Mouse (Mus musculus) stomach, embryonic 15.5 days (tissue): Measurements from ENCODE around the gene Wwtr1. TPM values are rescaled to one million over a fixed set of nuclear protein-coding genes. Genes with fewer than 3 reads are reported as not detected.

ENCODE experiments used
- ATAC-seq: fragments of 200-750 bp; cut with Nextera tagmentation; 2 replicates; pipeline ENCODE4 v1.8.0; 2017; ENCODE audit warnings: low read depth, moderate number of reproducible peaks, moderate TSS enrichment; ENCODE audit not compliant: insufficient read depth, low FRiP score
- H3K27ac ChIP-seq: fragments of 300-500 bp; sonication (generic); 2 replicates; pipeline ENCODE4 v1.5.1; 2015; ENCODE audit warnings: mild to moderate bottlenecking, inconsistent platforms
- H3K27me3 ChIP-seq: fragments of 300-500 bp; sonication (generic); replicated peaks from 2 replicates; pipeline ENCODE4 v1.6.1; 2015; ENCODE audit warnings: inconsistent platforms
- H3K36me3 ChIP-seq: fragments of 300-500 bp; sonication (generic); 2 replicates; pipeline ENCODE4 v1.6.1; 2015; ENCODE audit warnings: inconsistent platforms
- H3K4me1 ChIP-seq: fragments of 300-500 bp; sonication (generic); 2 replicates; pipeline ENCODE4 v1.6.1; 2015; ENCODE audit warnings: inconsistent platforms
- H3K4me2 ChIP-seq: fragments of 300-500 bp; sonication (generic); 2 replicates; pipeline ENCODE4 v1.6.1; 2015; ENCODE audit warnings: mild to moderate bottlenecking, inconsistent platforms
- H3K4me3 ChIP-seq: fragments of 300-500 bp; sonication (generic); replicated peaks from 2 replicates; pipeline ENCODE4 v1.5.1; 2015; ENCODE audit warnings: inconsistent platforms
- H3K9ac ChIP-seq: fragments of 300-500 bp; sonication (generic); 2 replicates; pipeline ENCODE4 v1.6.1; 2015; ENCODE audit warnings: inconsistent platforms
- H3K9me3 ChIP-seq: fragments of 300-500 bp; sonication (generic); 2 replicates; pipeline ENCODE4 v1.6.1; 2016; ENCODE audit warnings: inconsistent platforms
- WGBS: fragments of 180-500 bp; shearing (Covaris S2); methylation state at CpG from one replicate; pipeline ENCODE4 v1.1.7; 2015; 5-methylcytosine and 5-hydroxymethylcytosine counted together
- polyA plus RNA-seq: library from polyadenylated mRNA; unstranded; fragments of >200 nt; fragmentation: Nextera tagmentation; extraction: Ambion mirVana; gene quantifications from 2 replicates; pipeline ENCODE4 v1.2.1, GENCODE M21; 2015

The Wwtr1 gene
- polyA plus RNA-seq, 1 experiment from 2014 or later = 18.9 TPM

DNA sequence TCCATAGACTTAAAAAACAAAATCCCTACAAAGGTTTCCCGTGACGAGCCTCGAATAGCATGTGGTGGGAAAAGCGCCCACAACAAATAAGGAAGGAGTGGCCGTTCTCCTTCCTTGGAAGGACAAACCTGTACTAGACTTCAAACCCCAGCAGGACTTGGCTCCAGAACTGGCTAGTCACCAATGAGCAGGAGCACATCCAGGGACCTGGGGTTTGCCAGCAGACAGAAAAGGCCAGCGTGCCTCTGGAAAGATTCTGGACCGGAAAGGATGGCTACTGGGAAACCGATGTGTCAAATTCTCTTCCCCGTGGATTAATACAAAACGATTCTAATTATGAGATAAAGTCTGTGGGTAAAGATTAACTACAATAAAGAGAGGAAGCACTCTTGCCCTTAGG lies 69.7 kb downstream of the Wwtr1 start:
- WGBS = 89% methylated on average over 10 of the region's 10 CpGs
- Histone ChIP-seq H3K4me2 (no peak overlapping the region), H3K4me1 (peaks cover 3% of the 10 kb centered on the region; the same call in 1 of the 2 replicates), H3K9me3 (no peaks in the 10 kb centered on the region), H3K27ac (no peak overlapping the region), H3K36me3 (no peaks in the 10 kb centered on the region), H3K27me3 (no peaks in the 10 kb centered on the region), H3K4me3 (no peak overlapping the region), H3K9ac (no peak overlapping the region)
- ATAC-seq = no peak

DNA sequence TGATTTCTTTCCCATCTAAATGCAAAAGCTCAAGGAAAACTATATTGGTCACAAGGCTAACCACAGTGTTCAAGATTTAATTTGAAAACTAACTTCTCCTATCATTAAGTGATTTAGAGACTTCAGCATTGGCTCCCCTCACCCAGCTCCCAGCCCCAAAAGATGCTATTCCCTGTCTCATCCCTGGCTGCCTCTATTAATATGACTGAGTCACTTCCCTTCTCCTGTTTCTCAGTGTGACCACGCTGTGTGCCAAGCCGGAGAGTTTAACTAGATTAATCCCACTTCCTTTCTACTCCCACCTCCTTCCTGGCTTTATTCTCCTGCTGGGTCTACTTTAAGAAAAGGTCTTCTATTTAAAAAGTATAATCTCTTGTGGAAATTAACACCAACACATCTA lies 71.0 kb downstream of the Wwtr1 start:
- ATAC-seq = no peak
- Histone ChIP-seq H3K27me3 (no peaks in the 10 kb centered on the region), H3K27ac (no peak overlapping the region), H3K36me3 (no peaks in the 10 kb centered on the region), H3K4me3 (no peak overlapping the region), H3K4me2 (no peak overlapping the region), H3K9ac (no peak overlapping the region), H3K4me1 (no peaks in the 10 kb centered on the region), H3K9me3 (no peaks in the 10 kb centered on the region)
- 32% methylated on average over 2 of the region's 2 CpGs for WGBS

DNA sequence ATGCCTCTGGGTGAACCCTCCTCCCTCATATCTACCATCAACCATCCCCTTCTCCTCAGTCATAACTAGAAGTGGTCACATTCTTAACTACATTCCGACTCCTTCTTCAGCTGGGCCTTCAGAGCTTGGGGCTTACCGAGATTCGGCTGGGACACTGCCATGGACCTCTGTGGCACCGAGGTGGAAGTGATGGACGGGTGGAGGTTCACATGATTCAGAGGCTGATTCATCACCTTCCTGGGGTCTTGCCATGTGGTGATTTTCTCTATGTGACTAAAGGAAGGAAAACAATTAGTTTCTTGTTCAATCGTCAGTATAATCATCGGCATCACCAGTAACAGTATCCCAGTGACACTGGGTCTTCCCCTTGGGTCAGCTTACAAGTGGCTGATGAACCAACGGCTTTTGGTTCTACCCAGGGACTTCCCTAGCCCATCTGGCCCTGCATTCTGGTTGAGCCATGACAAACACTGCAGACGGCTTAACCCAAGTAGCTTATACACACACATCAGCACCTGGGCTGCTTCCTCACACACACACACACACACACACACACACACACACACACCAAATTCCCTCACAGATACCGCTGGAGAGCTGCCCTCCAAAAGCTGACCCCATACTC lies 74.0 kb downstream of the Wwtr1 start:
- Histone ChIP-seq H3K4me3 (no peak overlapping the region), H3K36me3 (no peaks in the 10 kb centered on the region), H3K4me2 (no peak overlapping the region), H3K27me3 (no peaks in the 10 kb centered on the region), H3K4me1 (no peaks in the 10 kb centered on the region), H3K27ac (no peak overlapping the region), H3K9me3 (no peaks in the 10 kb centered on the region), H3K9ac (no peak overlapping the region)
- no peak for ATAC-seq
- WGBS = 77% methylated on average over 10 of the region's 10 CpGs

DNA sequence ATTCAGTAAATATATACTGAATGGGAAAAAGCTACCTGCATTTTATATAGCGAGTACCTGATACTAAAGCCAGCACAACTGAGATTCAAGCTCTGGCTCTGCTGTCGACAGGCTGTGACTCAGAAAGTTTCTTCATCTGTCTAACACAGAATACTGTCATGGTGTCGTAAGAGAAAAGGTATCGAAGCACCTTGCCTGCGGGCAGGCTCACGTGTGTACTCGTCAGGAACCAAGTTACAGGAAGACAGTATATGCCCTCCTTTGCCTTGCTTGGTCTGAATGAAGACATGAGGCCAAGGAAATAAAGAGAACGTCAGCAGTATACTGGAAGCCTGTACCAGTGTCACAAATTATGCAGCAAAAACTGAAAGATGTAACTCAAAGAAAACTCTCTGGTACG lies 74.9 kb downstream of the Wwtr1 start:
- Histone ChIP-seq H3K9me3 (no peaks in the 10 kb centered on the region), H3K4me2 (no peak overlapping the region), H3K9ac (no peak overlapping the region), H3K36me3 (no peaks in the 10 kb centered on the region), H3K4me1 (no peaks in the 10 kb centered on the region), H3K27ac (no peak overlapping the region), H3K27me3 (no peaks in the 10 kb centered on the region), H3K4me3 (no peak overlapping the region)
- WGBS = 89% methylated on average over 9 of the region's 9 CpGs
- ATAC-seq = no peak

DNA sequence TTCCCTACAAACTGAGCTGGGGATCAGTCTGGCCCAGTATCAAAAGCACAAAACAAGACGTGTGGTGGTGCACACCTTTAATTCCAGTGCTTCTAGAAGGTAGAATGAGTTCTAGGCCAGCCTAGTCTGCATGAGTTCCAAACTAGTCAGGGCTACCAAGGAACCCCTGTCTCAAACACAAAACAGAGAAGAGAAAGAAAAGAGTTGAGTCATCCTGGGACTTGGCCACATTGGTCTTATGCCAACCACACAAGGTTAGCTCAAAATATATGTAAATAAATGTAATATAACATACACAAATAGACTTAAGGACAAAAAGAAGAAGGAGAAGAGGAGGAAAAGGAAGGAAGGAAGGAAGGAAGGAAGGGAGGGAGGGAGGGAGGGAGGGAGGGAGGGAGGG lies 77.9 kb downstream of the Wwtr1 start:
- no peaks in the 10 kb centered on the region for H3K36me3 ChIP-seq
- ATAC-seq = no peak
- 82% methylated on average over 1 of the region's 1 CpGs for WGBS
- H3K4me2 ChIP-seq = no peak overlapping the region
- H3K9ac ChIP-seq = no peak overlapping the region
- no peak overlapping the region for H3K4me3 ChIP-seq
- no peak overlapping the region for H3K27ac ChIP-seq
- no peaks in the 10 kb centered on the region for H3K4me1 ChIP-seq
- H3K9me3 ChIP-seq = no peaks in the 10 kb centered on the region
- H3K27me3 ChIP-seq = no peaks in the 10 kb centered on the region

DNA sequence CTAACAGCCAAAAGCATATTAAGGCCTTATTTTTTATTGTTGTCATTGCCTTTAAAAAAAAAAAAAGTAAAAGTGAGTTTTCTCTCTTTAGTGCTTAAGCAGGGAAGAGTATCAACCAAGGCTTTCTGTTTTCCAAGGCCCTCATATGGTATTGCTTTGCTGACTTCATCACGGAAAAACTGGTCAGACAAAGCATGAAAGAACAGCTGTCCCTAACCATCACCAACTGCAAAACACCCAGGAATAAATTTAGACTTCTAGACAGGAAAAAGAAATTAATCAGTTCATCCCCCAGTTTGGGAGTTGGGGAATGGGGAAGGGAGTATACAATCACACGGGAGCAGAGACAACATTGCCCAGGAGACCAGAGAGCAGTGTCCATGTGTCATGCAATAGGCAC lies 79.3 kb downstream of the Wwtr1 start:
- Histone ChIP-seq H3K9ac (no peak overlapping the region), H3K4me3 (no peak overlapping the region), H3K4me1 (no peaks in the 10 kb centered on the region), H3K36me3 (no peaks in the 10 kb centered on the region), H3K4me2 (no peak overlapping the region), H3K9me3 (no peaks in the 10 kb centered on the region), H3K27me3 (no peaks in the 10 kb centered on the region), H3K27ac (no peak overlapping the region)
- no peak for ATAC-seq
- WGBS = 58% methylated on average over 2 of the region's 2 CpGs

DNA sequence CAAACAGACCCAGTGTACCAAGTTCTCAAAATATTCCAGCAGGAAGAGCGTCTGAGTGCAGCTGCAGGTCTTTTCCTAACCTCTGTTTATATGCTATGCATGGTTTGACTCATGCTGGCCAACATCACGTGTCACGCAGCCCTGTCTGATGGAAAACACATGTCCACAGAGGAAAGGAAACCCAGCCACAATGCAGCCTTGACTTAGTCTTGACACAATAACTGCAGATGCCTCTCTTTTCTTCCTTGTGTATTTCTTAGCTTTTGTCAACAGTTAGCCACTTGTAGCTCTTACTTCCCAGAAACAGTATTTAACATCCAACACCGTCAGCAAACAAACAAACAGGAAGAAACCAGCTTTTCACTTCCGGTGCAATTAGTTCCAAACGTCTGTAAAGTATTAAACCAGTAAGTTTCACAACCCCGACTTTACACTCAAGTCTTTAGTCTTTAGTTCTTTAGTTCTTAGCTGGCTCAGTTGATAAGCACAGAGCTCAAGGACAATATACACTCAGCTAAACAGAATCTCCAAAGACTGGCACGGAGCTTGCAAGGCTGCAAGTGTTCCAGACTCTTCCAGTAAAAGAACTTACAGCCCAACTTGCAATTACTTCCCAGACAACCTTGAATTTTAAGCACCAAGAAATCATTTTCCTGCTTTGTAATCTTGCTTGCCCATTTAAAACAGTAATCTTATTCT lies 88.1 kb downstream of the Wwtr1 start:
- Histone ChIP-seq H3K27ac (peak overlapping the region; percentile 85), H3K27me3 (no peaks in the 10 kb centered on the region), H3K36me3 (no peaks in the 10 kb centered on the region), H3K9ac (no peak overlapping the region), H3K4me2 (0 out of 2 replicates have a peak overlapping the region, but pooled peaks have one; percentile 8), H3K4me1 (peaks cover 13% of the 10 kb centered on the region; the same call in 1 of the 2 replicates), H3K9me3 (no peaks in the 10 kb centered on the region), H3K4me3 (no peak overlapping the region)
- WGBS = 25% methylated on average over 8 of the region's 8 CpGs
- peak; percentile 73; the same call in 1 of the 2 replicates for ATAC-seq

DNA sequence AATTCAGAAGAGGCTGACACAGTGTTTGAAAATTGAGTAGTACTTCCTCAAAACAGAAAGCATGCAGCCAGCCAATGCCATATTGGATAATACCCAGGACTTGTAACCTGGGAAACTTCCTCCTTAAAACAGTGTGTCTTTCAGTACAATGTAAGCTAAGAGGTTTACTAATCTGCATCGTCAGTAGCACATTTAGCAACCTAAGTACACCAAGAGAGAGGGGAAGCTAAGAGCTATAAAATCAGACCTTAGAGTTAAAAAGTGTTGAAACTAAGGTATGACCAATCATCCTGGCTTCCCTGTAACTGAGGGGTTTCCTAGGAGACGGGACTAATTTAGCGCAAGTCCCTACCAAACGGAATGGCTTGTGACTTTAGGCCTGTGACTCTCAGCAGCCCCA lies 89.6 kb downstream of the Wwtr1 start:
- 85% methylated on average over 4 of the region's 4 CpGs for WGBS
- ATAC-seq = no peak
- no peak overlapping the region for H3K9ac ChIP-seq

DNA sequence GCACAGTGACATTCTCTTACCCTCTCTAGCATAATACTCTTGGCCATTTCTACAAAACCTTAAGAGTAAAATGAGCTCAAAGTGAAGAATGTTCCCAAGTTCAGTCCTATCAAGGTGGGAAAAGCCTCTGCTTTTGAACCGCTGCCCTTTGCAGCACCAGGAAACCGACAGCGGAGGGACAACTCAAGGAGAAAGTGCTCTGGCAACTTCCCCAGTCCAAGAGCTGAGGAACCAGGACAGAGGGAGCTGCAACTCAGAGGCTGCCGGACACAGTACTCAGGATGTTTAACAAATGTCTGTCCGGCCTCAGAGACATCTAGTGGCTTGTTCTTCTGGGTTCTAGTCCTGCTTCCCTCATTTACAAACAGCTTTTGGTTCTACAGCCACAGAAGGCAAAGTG lies 93.7 kb downstream of the Wwtr1 start:
- H3K27ac ChIP-seq = no peak overlapping the region
- H3K36me3 ChIP-seq = no peaks in the 10 kb centered on the region
- H3K4me1 ChIP-seq = peaks cover 1% of the 10 kb centered on the region; the same call in 1 of the 2 replicates
- H3K4me2 ChIP-seq = no peak overlapping the region
- ATAC-seq = no peak
- H3K4me3 ChIP-seq = no peak overlapping the region
- 79% methylated on average over 5 of the region's 5 CpGs for WGBS
- no peaks in the 10 kb centered on the region for H3K9me3 ChIP-seq
- no peak overlapping the region for H3K9ac ChIP-seq
- H3K27me3 ChIP-seq = no peaks in the 10 kb centered on the region

More for the DNA sequence above, 89.6 kb downstream of the Wwtr1 start:
- Histone ChIP-seq H3K4me2 (no peak overlapping the region), H3K4me3 (no peak overlapping the region), H3K27me3 (no peaks in the 10 kb centered on the region), H3K27ac (no peak overlapping the region), H3K4me1 (peaks cover 13% of the 10 kb centered on the region; the same call in 1 of the 2 replicates), H3K36me3 (no peaks in the 10 kb centered on the region), H3K9me3 (no peaks in the 10 kb centered on the region)

DNA sequence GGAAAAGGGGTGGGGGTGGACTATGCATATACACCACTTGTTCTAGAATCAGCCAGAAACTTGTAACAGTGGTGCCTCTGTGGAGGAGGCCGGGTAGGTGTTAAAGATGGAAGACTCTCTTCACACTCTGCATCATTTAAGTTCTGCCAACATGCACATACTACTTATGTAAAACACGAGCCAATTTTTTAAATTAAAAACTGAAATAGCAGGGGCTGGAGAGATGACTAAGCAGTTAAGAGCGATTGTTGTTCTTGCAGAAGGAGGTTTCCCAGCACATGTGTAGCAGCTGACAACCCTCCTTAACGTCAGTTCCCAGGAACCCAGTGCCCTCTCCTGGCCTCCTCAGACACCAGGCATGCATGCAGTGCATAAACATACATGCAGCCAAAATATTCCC lies 95.1 kb downstream of the Wwtr1 start:
- Histone ChIP-seq H3K4me3 (no peak overlapping the region), H3K9ac (no peak overlapping the region), H3K36me3 (no peaks in the 10 kb centered on the region), H3K27ac (no peak overlapping the region), H3K4me1 (no peaks in the 10 kb centered on the region), H3K27me3 (no peaks in the 10 kb centered on the region), H3K4me2 (no peak overlapping the region), H3K9me3 (no peaks in the 10 kb centered on the region)
- ATAC-seq = no peak
- WGBS = 56% methylated on average over 4 of the region's 4 CpGs

DNA sequence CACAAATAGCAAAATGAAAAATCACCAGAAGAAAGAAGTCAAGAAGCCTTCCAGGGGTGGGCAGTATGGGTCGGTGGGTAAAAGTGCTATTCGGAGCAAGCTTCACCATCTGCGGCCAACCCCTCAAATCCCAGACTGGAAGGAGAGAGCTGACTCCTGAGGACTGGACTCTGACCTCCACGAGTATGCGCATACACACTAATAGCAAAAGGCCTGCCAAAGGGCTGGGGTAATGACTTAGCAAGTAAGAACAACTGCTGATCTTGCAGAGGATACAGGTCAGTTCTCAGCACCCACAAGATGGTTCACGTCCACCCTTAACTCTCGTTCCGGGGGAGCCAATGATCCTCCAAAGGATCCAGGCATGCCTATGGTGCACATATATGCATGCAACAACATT lies 101.3 kb downstream of the Wwtr1 start:
- Histone ChIP-seq H3K4me2 (no peak overlapping the region), H3K36me3 (no peaks in the 10 kb centered on the region), H3K4me3 (no peak overlapping the region), H3K4me1 (peaks cover 12% of the 10 kb centered on the region; the same call in 1 of the 2 replicates), H3K27me3 (no peaks in the 10 kb centered on the region), H3K9ac (no peak overlapping the region), H3K27ac (no peak overlapping the region), H3K9me3 (no peaks in the 10 kb centered on the region)
- ATAC-seq = no peak
- 87% methylated on average over 8 of the region's 8 CpGs for WGBS

DNA sequence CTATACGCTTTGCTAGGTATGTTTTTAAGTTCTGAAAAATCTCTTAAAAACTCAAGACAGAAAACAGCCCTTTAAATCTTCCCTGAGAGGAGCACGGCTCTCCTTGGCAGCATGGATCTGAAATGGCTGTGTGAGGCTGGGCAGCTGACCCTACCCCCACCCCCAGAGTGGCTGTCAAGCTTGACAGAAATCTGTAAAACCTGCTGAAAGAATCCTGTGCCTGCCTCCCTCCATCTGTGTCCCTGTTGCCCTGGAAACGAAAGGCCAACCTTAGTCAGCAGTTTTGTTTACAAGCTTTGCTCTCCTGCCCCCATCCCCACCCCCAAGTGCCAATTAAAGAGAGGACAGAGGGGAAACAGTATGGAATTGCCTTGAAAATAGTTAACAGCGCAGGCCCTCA lies 103.3 kb downstream of the Wwtr1 start:
- WGBS = 48% methylated on average over 4 of the region's 4 CpGs
- no peak for ATAC-seq

More for the DNA sequence above, 103.3 kb downstream of the Wwtr1 start:
- Histone ChIP-seq H3K27me3 (no peaks in the 10 kb centered on the region), H3K4me2 (no peak overlapping the region), H3K4me1 (peaks cover 12% of the 10 kb centered on the region; the same call in 1 of the 2 replicates), H3K4me3 (no peak overlapping the region), H3K36me3 (no peaks in the 10 kb centered on the region), H3K9ac (no peak overlapping the region), H3K27ac (no peak overlapping the region), H3K9me3 (no peaks in the 10 kb centered on the region)
